Mouse (Mus musculus): ENCODE measurements around the gene Tcerg1l.

GRCm38 (mm10) chr7:138442096-138442495, 44.6 kb upstream of the Tcerg1l start:
- TF ChIP-seq CHD1 (IDR thresholded peaks at IDR 0.05; ENCODE audit: low read depth, low read length) (no peak), CTCF (IDR thresholded peaks at IDR 0.05 in 2 of 3, conservative IDR thresholded peaks at IDR 0.05 in 1 of 3; ENCODE audit: control insufficient read depth in 1 of 3, insufficient read depth in 1 of 3, low read depth in 2 of 3, low read length in 3 of 3, poor library complexity in 1 of 3, severe bottlenecking in 1 of 3) (no peak), EP300 (IDR thresholded peaks at IDR 0.05; ENCODE audit: low read depth in 1 of 2, low read length in 2 of 2) (no peak), POLR2AphosphoS5 (IDR thresholded peaks at IDR 0.05; ENCODE audit: borderline replicate concordance, low read depth, low read length) (no peak)
